Mouse (Mus musculus): ENCODE measurements around the gene Krr1. TPM values are rescaled to one million over a fixed set of nuclear protein-coding genes. Genes with fewer than 3 reads are reported as not detected.

Krr1 gene
- total RNA-seq (2021): 10 to 100 TPM; 38.1 to 38.6 TPM

DNA sequence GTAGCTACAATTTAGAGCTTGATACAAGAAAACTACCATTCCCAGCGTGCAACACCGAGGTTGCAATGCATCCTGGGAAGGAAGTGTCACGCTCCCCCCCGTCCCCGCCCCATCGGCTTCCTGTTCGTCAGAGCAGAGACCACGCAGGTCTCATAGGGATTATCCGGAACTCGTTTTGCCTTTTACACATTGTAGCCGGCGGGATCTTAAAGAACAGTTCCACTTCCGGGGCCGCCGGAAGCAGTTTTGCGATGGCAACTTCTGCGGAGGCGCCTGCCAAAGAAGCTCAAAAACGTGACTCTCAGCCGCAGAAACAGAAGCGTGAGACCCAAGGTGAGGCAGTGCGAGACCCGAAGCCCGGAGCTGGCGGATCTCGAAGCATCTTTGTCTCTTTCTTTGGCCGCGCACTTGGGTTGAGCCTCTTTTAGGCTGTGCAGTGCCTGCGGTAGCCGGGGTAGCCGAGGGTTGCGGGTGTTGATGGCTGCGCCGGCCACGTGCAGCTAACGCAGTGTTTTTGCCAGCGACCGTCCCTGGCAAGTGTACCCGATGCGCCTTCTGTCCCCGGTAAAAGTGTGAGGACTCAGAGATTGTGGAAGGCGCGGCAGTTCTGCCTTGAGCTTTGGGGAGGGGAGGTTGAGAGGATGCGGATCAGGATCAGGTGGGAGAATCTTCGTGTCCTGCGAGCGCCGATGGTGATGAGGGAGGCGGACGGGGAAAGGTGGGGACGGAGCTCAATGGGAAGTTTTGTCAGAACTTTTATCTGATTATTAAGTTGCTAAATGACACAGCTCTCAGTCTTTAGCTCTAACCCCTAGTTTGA lies at the start of gene Krr1:
Gene Krr1 (plus strand): TSS at position 123 of the 820 bp plus-strand sequence.
- DNase-seq (ENCODE audit: extremely low spot score in 1 of 2, low spot score in 1 of 2): peak; percentile 77 to 80

DNA sequence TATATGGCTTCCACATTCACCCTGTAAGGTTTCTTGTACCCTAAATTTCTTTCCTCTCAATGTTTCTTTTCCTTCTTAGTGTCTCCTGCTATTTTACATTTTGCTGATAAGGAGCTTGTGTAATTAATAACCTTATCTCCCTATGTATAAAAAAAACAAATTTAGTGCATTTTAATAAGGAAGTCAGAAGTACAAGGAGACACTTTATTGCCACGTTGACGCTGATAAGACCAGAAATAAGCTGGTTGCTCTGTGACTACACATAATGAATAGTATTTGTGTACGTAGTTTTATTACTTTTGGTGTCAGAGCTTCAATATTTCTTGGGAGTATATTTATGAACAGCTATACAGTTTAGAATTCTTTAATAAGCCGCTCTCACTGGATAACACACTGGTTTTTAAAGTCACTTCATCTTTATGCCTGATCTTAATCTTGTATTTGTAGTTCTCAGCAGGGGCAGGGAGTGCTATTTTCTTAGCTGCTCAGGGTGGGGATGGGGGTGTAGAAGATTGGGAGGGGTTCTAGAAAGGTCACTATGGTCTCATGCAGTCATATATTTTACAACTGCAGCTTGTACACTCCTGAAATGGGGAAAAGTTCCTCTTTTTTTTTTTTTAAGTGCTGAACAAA lies 48.8 kb upstream of the Krr1 start:
- DNase-seq (ENCODE audit: extremely low spot score in 1 of 2, low spot score in 1 of 2): no peak

DNA sequence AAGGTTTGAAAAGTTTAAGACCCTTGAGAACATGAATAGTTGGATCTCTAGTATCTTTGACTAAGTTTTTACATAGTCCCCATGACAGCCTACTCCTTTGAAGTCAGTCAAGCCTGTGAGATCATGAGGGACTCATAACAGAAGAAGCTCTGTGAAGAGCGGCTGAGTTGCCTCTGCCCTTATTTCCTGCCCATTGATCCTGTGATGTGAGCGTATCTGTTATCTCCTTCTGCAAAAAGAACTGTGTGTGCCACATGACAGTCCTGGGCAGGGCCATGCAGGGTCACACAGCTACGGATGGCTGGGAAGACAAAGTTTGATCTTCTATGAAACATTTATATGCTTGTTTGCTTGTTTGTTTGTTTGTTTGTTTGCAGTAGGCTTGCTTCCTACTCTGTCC lies 48.3 kb upstream of the Krr1 start:
- no peak for DNase-seq (ENCODE audit: extremely low spot score in 1 of 2, low spot score in 1 of 2)

DNA sequence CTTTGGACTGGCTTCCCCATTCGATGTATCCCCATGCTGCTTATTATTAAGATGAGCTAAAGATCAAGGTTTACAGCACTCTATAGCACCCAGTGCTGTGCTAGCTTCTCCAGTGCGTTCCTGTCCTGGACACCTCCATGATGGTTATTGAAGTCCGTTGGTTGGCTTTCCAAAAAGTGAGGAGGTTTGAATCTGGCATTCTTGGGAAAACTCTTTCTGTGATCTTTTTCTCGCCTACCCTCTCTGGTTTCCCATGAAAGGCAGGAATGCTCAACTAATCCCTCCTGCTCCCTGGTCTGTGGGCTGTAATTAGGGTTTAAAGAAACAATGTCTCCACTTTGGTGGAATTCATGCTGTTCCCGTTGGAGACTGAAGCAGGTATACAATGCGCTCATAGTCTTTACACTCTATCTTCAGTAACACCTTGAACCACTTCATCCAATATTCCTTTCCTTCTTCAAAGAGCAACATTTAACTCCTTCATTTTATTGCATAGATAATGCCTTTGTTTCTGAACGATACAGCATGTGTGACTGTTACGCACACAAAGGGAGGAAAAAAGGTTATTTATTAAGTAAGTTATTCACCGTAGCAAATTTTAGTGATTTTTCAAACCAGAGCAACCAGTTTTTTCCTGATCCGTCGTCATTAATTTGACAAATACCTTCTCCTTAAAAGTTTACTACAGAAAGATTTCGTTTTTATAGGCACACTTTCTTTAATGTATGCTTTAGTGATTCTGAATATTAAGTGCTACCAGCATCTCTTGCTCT lies 47.6 kb upstream of the Krr1 start:
- no peak for DNase-seq (ENCODE audit: extremely low spot score in 1 of 2, low spot score in 1 of 2)

DNA sequence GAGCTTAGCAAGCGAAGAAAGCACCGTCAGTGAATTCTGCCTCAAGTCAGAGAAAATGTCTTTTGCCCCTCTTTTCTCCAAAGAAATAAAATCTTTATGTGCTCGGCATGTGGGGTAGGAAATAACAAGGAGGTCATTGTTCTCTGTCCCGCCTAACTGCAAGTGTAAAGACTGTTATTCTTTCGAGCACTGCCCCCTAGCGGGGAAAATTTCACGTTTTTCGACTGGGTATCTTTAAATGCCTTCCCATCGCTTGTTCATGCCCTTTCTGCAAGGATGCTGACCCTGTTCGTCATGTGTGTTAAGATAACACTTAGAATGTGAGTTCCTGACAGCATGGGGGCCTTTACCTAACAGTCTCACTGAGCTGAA lies 47.0 kb upstream of the Krr1 start:
- DNase-seq (ENCODE audit: extremely low spot score in 1 of 2, low spot score in 1 of 2): peak; percentile 87 to 100

DNA sequence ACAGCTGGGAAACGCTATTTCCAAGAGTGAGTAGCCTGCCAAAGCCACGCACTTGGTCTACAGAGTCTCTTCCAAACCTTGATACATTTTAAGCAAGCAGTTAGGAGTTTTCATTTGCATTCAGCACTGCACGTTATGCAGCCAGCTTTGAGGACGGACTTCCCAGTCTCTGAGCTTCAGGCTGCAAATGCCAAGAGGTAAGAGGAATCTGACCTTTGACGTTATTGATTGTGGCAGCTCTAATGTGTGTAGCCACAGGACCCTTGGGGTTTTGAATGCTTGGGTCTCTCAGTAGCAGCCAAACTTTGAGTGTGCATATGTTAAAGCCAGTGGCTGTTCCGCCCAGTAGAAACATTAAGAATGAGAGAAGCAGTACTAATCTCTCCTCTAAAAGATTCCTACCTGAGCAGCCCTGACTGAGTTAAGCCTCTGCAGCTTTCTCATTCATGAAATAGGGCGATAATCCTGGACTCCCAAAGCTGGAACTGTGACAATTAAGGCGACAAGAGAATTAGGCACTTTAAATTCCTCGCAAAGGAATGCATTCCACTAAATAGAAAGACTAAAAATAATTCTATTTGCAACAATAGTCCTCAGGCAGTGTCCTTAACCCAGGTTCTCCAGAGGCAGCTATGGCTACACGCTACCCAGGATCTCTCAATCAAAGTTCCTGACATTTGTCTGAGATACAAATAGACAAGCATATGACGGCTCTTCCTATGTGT lies 39.7 kb upstream of the Krr1 start:
- no peak for DNase-seq (ENCODE audit: extremely low spot score in 1 of 2, low spot score in 1 of 2)

- DNase-seq (ENCODE audit: extremely low spot score in 1 of 2, low spot score in 1 of 2): no peak
Observed at GRCm38 (mm10) chr10:111935207-111935606, 37.3 kb upstream of the Krr1 start.

- DNase-seq (ENCODE audit: extremely low spot score in 1 of 2, low spot score in 1 of 2): no peak
Observed at GRCm38 (mm10) chr10:111936021-111936420, 36.4 kb upstream of the Krr1 start.

DNA sequence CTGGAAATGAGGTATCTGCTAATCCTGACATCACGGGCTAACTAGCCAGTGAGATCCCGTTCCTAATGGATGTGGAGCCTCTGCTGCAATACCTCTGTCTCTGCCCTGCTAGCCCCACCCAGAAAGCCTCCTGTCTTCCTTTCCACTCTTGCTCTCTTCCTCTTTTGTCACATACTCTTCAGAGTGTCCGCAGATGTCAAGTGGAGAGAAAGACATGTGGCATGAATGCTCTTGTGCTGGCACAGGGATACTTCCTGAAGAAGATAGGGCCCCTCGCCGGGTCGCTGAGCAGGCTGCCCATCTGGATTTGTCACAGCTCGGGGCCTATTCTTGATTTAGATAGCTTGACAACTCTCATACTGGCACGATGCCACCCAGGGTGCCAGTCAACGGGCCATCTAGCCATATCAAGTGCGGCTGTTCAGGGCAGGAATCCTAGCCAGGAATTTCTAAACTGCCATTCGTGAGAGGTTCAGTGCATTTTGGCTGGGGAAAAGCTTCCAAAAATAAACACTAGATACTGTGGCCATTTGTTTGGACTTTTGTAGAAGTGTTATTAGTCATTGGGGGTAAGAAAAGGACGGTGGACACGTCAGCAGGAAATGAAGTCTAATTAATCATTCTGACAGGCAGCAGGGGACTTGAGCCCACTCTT lies 35.8 kb upstream of the Krr1 start:
- no peak for DNase-seq (ENCODE audit: extremely low spot score in 1 of 2, low spot score in 1 of 2)

GRCm38 (mm10) chr10:111937146-111937534 lies 35.3 kb upstream of the Krr1 start:
- no peak for DNase-seq (ENCODE audit: extremely low spot score in 1 of 2, low spot score in 1 of 2)

DNA sequence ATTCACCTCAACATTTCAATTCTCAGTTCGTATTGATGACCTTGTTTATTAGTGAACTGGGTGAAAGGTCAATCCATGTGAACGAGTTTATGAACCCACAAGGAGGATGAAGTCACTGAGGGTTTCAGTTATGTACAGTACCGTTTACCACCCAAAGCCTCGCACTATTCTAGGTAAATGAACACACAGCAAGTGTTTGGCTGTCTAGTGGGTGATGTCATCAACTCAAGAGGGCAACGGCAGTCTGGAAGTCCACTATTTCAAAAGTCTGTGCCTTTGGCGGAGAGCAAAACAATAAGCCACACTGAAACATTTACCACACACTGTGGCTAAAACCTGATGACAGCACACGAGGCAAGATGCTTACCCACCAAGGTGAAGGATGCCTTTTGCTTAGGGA lies 29.4 kb upstream of the Krr1 start:
- DNase-seq (ENCODE audit: extremely low spot score in 1 of 2, low spot score in 1 of 2): no peak

GRCm38 (mm10) chr10:111945563-111945962 lies 26.9 kb upstream of the Krr1 start:
- DNase-seq (ENCODE audit: extremely low spot score in 1 of 2, low spot score in 1 of 2): no peak

DNA sequence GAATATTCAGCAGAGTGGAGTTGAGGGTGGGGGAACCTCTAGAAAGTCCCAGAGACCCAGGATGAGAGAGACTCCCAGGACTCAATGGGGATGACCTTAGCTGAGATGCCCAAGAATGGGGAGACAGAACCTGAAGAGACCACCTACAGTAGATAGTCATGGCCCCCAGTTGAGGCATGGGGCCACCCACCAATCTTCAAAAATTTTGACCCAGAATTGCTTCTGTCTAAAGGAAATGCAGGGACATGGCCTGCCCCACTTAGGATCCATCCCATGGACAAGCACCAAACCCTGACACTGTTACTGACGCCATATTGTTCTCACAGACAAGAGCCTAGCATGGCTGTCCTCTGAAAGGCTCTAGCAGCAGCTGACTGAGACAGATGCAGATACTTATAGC lies 24.4 kb upstream of the Krr1 start:
- no peak for DNase-seq (ENCODE audit: extremely low spot score in 1 of 2, low spot score in 1 of 2)

DNA sequence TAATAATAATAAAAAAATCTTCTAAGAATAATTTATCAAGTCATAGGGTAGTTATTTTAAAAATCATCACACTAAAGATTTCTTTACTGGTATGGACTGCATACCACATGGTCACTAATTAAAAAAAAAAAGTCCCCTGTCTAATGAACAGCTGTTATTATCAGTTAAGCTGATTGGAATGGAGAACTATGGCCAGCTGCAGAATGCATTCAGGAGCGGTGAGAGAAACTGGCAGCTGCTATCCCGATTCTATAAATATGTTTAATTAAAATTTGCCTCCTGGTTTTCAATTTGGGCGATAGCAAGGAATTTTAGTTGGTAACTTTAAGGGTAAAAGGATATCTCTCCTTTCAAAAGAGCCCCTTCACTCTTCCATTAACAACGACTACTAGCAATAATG lies 23.5 kb upstream of the Krr1 start:
- DNase-seq (ENCODE audit: extremely low spot score in 1 of 2, low spot score in 1 of 2): no peak

DNA sequence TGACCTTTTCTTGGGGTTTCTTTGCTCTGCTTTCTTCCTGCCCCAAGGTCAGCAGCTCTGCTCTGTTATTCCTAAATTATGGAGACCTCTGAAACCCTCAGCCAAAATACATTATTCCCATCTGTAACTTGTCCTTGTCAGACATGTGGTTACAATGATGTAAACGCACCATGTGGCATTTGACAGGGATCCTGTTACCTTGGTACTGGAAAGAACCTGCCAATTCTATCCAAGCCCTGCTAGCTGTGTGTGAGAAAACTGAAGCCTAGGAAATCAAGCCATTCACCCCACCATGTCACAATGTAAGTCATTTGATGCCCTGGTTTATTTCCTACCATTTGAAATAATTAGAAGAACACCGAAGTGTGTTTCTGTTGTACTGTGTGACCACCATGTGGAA lies 16.6 kb upstream of the Krr1 start:
- no peak for DNase-seq (ENCODE audit: extremely low spot score in 1 of 2, low spot score in 1 of 2)

DNA sequence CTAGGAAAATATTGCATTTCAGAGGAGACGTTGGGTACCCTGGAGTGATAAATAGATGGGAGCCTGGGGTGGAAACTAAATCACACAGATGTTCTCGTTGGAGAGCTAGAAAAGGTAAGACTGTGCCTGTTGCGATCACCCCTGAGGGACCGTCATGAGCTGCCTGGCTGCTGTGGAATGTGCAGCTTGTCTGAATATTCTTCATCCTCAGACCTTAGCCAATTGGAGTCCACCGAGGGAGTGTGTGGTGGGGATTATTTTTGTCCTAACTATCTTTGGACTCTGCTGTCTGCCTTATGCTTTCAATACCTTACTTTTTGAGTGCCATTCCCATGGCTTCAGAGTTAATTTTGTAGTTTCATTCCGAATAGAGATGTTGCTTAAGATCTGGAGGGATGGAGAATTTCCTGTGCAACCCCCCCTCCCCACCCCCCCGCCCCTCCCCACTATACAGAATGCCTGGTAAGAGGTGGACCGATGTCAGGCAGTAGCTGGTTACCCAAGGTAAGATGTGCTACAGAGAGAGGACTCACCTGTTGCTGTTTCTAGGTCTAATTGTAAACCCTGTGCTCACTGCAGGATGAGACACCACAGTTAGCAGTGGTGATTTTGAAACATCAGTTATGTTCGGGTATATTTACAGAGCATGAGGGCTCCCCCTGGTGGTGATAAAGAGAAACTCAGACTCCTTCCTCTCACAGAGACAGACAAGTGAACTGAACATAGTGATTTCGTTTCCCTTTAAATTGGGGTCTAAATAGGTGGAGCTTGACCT lies 15.0 kb upstream of the Krr1 start:
- peak; percentile 27 to 56 for DNase-seq (ENCODE audit: extremely low spot score in 1 of 2, low spot score in 1 of 2)

DNA sequence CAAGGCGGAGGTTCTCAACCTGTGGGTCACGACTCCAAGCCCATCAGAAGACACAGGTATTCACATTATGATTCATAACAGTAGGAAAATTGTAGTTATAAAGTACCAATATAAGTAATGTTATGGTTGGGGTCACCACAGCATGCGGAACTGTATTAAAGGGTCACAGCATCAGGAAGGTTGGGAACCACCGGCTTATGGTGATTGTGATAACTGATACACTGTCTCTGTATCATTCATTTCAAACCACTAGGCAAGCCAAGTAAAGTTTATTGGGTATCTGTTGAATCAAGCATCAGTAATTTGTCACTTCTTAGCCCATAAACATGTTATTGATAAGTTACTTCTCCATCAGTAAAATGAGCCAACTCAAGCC lies 14.4 kb upstream of the Krr1 start:
- no peak for DNase-seq (ENCODE audit: extremely low spot score in 1 of 2, low spot score in 1 of 2)

- DNase-seq (ENCODE audit: extremely low spot score in 1 of 2, low spot score in 1 of 2): no peak
Observed at GRCm38 (mm10) chr10:111959353-111959752, 13.1 kb upstream of the Krr1 start.

DNA sequence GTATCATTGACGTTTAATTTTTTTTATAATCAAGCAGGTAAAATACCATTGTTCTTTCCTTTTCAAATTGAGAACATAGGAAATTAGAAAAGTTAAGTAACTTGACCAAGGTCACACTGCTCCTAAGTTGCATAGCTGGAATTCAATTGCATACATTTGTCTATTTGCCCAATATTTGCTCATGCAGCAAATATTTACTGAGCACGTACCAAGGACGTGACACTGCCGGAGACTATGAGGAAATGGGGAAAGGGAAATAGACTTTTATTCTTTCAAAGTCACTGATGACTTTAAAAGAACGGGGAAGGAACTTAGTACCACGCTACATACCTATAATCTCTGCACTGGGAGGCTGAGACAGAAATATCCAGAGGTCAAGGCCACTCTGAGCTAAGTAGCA lies 12.0 kb upstream of the Krr1 start:
- no peak for DNase-seq (ENCODE audit: extremely low spot score in 1 of 2, low spot score in 1 of 2)

DNA sequence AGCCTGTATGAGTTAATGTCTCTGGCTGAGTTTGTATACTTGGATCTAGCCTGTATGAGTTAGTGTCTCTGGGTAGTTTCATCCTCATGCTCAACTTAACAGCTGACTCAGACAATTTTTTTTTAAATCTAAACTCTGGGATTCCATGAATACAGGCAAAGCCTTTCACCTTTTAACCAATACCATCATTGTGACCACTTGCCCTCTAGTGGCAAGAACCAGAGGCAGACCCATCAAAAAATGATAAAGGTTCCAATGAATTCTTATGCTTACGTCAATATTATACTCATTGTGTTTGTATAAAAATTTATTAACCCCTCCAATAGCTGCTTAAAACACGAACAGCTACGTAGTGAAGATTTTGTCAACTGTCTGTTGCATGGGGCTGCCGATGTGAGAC lies 6.1 kb upstream of the Krr1 start:
- DNase-seq (ENCODE audit: extremely low spot score in 1 of 2, low spot score in 1 of 2): no peak

Measured in layer of hippocampus, postnatal 25 days (tissue).